Mouse (Mus musculus): ENCODE measurements around the gene Il17rd. TPM values are rescaled to one million over a fixed set of nuclear protein-coding genes. Genes with fewer than 3 reads are reported as not detected.

The Il17rd gene
- polyA plus RNA-seq, 1 experiment from 2014 or later: 1.1 TPM

GRCm38 (mm10) chr14:27004906-27005305 lies 33.8 kb upstream of the Il17rd start:
- ATAC-seq (ENCODE audit: low FRiP score, low TSS enrichment) (no peak), DNase-seq (ENCODE audit: low spot score) (no peak)
- Histone ChIP-seq H3K27me3 (ENCODE audit: control insufficient read depth, insufficient read depth, low read length) (no peaks in the 10 kb centered on the region), H3K9me3 (ENCODE audit: control insufficient read depth, low read length) (no peaks in the 10 kb centered on the region), H3K9ac (ENCODE audit: low read length) (no peak overlapping the region), H3K4me3 (ENCODE audit: low read depth, low read length) (no peak overlapping the region), H3K4me2 (replicated peaks; ENCODE audit: low read depth) (no peak overlapping the region), H3K36me3 (ENCODE audit: control insufficient read depth, insufficient read depth, low read length) (no peaks in the 10 kb centered on the region), H3K27ac (replicated peaks) (no peak overlapping the region), H3K4me1 (replicated peaks; ENCODE audit: control insufficient read depth, insufficient read depth) (no peaks in the 10 kb centered on the region)
- TF ChIP-seq EP300 (optimal IDR thresholded peaks at IDR 0.05): no peak
- no peak for TF ChIP-seq CTCF (IDR thresholded peaks at IDR 0.05; ENCODE audit: low read depth)
- WGBS: 64% methylated on average over 7 of the region's 7 CpGs

DNA sequence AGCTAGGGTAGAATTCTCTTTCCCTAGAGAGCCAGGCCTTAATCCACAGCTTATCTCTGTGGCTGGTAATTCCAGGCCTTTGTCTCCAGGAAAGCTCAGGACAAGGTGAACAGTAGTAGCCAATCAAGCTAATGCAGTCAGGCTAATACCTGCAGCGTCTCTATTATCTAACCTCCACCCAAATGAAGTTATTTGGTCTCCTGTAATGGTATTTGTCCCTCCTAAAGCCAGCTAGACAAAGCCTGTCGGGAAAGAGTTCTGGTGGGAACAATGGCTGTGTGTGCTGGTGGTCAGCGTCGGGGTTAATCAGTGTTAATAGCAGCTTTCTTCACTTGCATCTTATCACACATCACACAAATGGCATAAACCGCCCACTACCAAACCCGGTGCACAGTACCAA lies 32.8 kb upstream of the Il17rd start:
- ATAC-seq (ENCODE audit: low FRiP score, low TSS enrichment) (no peak), DNase-seq (ENCODE audit: low spot score) (no peak)
- TF ChIP-seq EP300 (optimal IDR thresholded peaks at IDR 0.05) (no peak), CTCF (IDR thresholded peaks at IDR 0.05; ENCODE audit: low read depth) (no peak)
- Histone ChIP-seq H3K4me1 (replicated peaks; ENCODE audit: control insufficient read depth, insufficient read depth) (no peaks in the 10 kb centered on the region), H3K4me3 (ENCODE audit: low read depth, low read length) (no peak overlapping the region), H3K27ac (replicated peaks) (no peak overlapping the region), H3K9me3 (ENCODE audit: control insufficient read depth, low read length) (no peaks in the 10 kb centered on the region), H3K4me2 (replicated peaks; ENCODE audit: low read depth) (no peak overlapping the region), H3K9ac (ENCODE audit: low read length) (no peak overlapping the region), H3K27me3 (ENCODE audit: control insufficient read depth, insufficient read depth, low read length) (no peaks in the 10 kb centered on the region), H3K36me3 (ENCODE audit: control insufficient read depth, insufficient read depth, low read length) (no peaks in the 10 kb centered on the region)
- 40% methylated on average over 6 of the region's 6 CpGs for WGBS

DNA sequence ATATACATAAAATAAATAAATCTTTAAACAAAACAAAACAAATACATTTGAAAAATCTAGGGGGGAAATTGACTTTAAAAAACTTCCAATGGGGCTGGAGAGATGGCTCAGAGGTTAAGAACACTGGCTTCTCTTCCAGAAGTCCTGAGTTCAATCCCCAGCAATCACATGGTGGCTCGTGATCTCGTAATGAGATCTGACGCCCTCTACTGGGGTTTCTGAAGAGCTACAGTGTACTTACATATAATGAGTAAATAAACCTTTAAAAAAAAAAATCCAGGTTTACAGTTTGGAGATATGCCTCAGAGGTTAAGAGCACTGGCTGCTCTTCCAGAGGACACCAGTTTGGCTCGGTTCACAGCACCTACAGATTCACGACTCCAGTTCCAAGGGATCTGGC lies 27.2 kb upstream of the Il17rd start:
- 82% methylated on average over 5 of the region's 5 CpGs for WGBS
- no peaks in the 10 kb centered on the region for H3K27me3 ChIP-seq (ENCODE audit: control insufficient read depth, insufficient read depth, low read length)
- H3K4me2 ChIP-seq (replicated peaks; ENCODE audit: low read depth): no peak overlapping the region
- no peaks in the 10 kb centered on the region for H3K9me3 ChIP-seq (ENCODE audit: control insufficient read depth, low read length)
- ATAC-seq (ENCODE audit: low FRiP score, low TSS enrichment) (no peak), DNase-seq (ENCODE audit: low spot score) (no peak)
- H3K27ac ChIP-seq (replicated peaks): no peak overlapping the region
- no peaks in the 10 kb centered on the region for H3K36me3 ChIP-seq (ENCODE audit: control insufficient read depth, insufficient read depth, low read length)
- no peak overlapping the region for H3K9ac ChIP-seq (ENCODE audit: low read length)
- no peaks in the 10 kb centered on the region for H3K4me1 ChIP-seq (replicated peaks; ENCODE audit: control insufficient read depth, insufficient read depth)
- no peak overlapping the region for H3K4me3 ChIP-seq (ENCODE audit: low read depth, low read length)
- TF ChIP-seq EP300 (optimal IDR thresholded peaks at IDR 0.05) (no peak), CTCF (IDR thresholded peaks at IDR 0.05; ENCODE audit: low read depth) (0 out of 2 replicates have a peak, but pooled peaks have one; percentile 8)

GRCm38 (mm10) chr14:27013658-27014057 lies 25.1 kb upstream of the Il17rd start:
- no peak overlapping the region for H3K27ac ChIP-seq (replicated peaks)
- no peaks in the 10 kb centered on the region for H3K9me3 ChIP-seq (ENCODE audit: control insufficient read depth, low read length)
- 41% methylated on average over 4 of the region's 4 CpGs for whole genome bisulfite sequencing
- no peaks in the 10 kb centered on the region for H3K27me3 ChIP-seq (ENCODE audit: control insufficient read depth, insufficient read depth, low read length)
- TF ChIP-seq EP300 (optimal IDR thresholded peaks at IDR 0.05) (no peak), CTCF (IDR thresholded peaks at IDR 0.05; ENCODE audit: low read depth) (no peak)
- no peak overlapping the region for H3K9ac ChIP-seq (ENCODE audit: low read length)
- DNase-seq (ENCODE audit: low spot score) (no peak), ATAC-seq (ENCODE audit: low FRiP score, low TSS enrichment) (no peak)
- no peaks in the 10 kb centered on the region for H3K36me3 ChIP-seq (ENCODE audit: control insufficient read depth, insufficient read depth, low read length)
- no peak overlapping the region for H3K4me3 ChIP-seq (ENCODE audit: low read depth, low read length)
- no peaks in the 10 kb centered on the region for H3K4me1 ChIP-seq (replicated peaks; ENCODE audit: control insufficient read depth, insufficient read depth)
- H3K4me2 ChIP-seq (replicated peaks; ENCODE audit: low read depth): no peak overlapping the region

GRCm38 (mm10) chr14:27017936-27018335 lies 20.8 kb upstream of the Il17rd start:
- WGBS: 92% methylated on average over 2 of the region's 2 CpGs
- H3K27me3 ChIP-seq (ENCODE audit: control insufficient read depth, insufficient read depth, low read length): no peaks in the 10 kb centered on the region
- H3K27ac ChIP-seq (replicated peaks): no peak overlapping the region
- DNase-seq (ENCODE audit: low spot score) (no peak), ATAC-seq (ENCODE audit: low FRiP score, low TSS enrichment) (no peak)
- H3K36me3 ChIP-seq (ENCODE audit: control insufficient read depth, insufficient read depth, low read length): no peaks in the 10 kb centered on the region
- TF ChIP-seq EP300 (optimal IDR thresholded peaks at IDR 0.05) (no peak), CTCF (IDR thresholded peaks at IDR 0.05; ENCODE audit: low read depth) (no peak)
- H3K4me3 ChIP-seq (ENCODE audit: low read depth, low read length): no peak overlapping the region
- H3K9ac ChIP-seq (ENCODE audit: low read length): no peak overlapping the region
- no peaks in the 10 kb centered on the region for H3K9me3 ChIP-seq (ENCODE audit: control insufficient read depth, low read length)
- H3K4me1 ChIP-seq (replicated peaks; ENCODE audit: control insufficient read depth, insufficient read depth): no peaks in the 10 kb centered on the region
- no peak overlapping the region for H3K4me2 ChIP-seq (replicated peaks; ENCODE audit: low read depth)

DNA sequence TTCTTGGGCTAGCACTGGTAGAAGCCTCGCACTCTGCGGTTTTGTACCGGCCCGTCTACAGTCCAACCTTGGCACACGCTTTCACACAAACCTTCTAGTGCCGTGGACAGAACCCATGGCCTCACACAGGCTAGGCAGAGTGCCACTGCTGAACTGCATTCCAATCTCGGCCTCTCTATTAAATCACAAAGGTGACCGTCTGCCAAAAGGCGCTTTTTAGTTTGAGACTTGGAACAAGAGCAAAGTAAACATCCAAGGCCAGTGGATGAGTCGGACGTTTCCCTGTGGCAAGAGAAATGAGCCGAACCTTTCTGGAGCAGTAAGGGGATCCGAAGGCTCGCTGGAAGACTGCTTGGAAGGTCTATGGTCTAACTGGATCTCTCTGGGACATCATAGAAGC lies 18.9 kb upstream of the Il17rd start:
- Histone ChIP-seq H3K27ac (replicated peaks) (no peak overlapping the region), H3K4me1 (replicated peaks; ENCODE audit: control insufficient read depth, insufficient read depth) (no peaks in the 10 kb centered on the region), H3K9ac (ENCODE audit: low read length) (no peak overlapping the region), H3K9me3 (ENCODE audit: control insufficient read depth, low read length) (no peaks in the 10 kb centered on the region), H3K4me3 (ENCODE audit: low read depth, low read length) (no peak overlapping the region), H3K36me3 (ENCODE audit: control insufficient read depth, insufficient read depth, low read length) (no peaks in the 10 kb centered on the region), H3K27me3 (ENCODE audit: control insufficient read depth, insufficient read depth, low read length) (no peaks in the 10 kb centered on the region), H3K4me2 (replicated peaks; ENCODE audit: low read depth) (no peak overlapping the region)
- DNase-seq (ENCODE audit: low spot score) (no peak), ATAC-seq (ENCODE audit: low FRiP score, low TSS enrichment) (0 out of 2 replicates have a peak, but pooled peaks have one; percentile 24)
- WGBS: 43% methylated on average over 14 of the region's 14 CpGs
- TF ChIP-seq EP300 (optimal IDR thresholded peaks at IDR 0.05): no peak

Data from stomach, postnatal 0 days (tissue).